Mouse (Mus musculus): ENCODE measurements around the gene Ibtk. TPM values are rescaled to one million over a fixed set of nuclear protein-coding genes. Genes with fewer than 3 reads are reported as not detected.
A peak's percentile ranks its signal among the peaks of the same experiment; 100 is the strongest.

Ibtk gene
- polyA plus RNA-seq, 1 experiment from 2014 or later, result 27.7 TPM

- WGBS (ENCODE audit: insufficient replicate concordance), result 82% methylated on average over 2 of the region's 2 CpGs
- Histone ChIP-seq H3K27ac (ENCODE audit: low read length) (no peak overlapping the region), H3K36me3 (ENCODE audit: control insufficient read depth, insufficient read depth) (no peaks in the 10 kb centered on the region)
Observed at GRCm38 (mm10) chr9:85767255-85767654, 18.1 kb upstream of the Ibtk start.

GRCm38 (mm10) chr9:85762476-85762875 lies 13.3 kb upstream of the Ibtk start:
- Histone ChIP-seq H3K9me3 (replicated peaks; ENCODE audit: control insufficient read depth, low read length) (no peaks in the 10 kb centered on the region), H3K9ac (ENCODE audit: low read depth, low read length) (no peak overlapping the region), H3K4me1 (ENCODE audit: control insufficient read depth, low read depth, low read length) (no peaks in the 10 kb centered on the region; the same call in 1 of the 2 replicates), H3K27me3 (ENCODE audit: control insufficient read depth, insufficient read depth, low read depth, low read length) (no peaks in the 10 kb centered on the region), H3K27ac (ENCODE audit: low read length) (no peak overlapping the region), H3K36me3 (ENCODE audit: control insufficient read depth, insufficient read depth) (no peaks in the 10 kb centered on the region), H3K4me2 (ENCODE audit: low read depth, low read length) (no peak overlapping the region), H3K4me3 (ENCODE audit: low read depth, low read length) (no peak overlapping the region)
- peak; percentile 63 for ATAC-seq (ENCODE audit: low read depth)
- 78% methylated on average over 1 of the region's 1 CpGs for WGBS (ENCODE audit: insufficient replicate concordance)

More at GRCm38 (mm10) chr9:85767255-85767654, 18.1 kb upstream of the Ibtk start:
- no peak for ATAC-seq (ENCODE audit: low read depth)
- Histone ChIP-seq H3K4me1 (ENCODE audit: control insufficient read depth, low read depth, low read length) (no peaks in the 10 kb centered on the region; the same call in 1 of the 2 replicates), H3K4me2 (ENCODE audit: low read depth, low read length) (no peak overlapping the region), H3K9me3 (replicated peaks; ENCODE audit: control insufficient read depth, low read length) (no peaks in the 10 kb centered on the region), H3K27me3 (ENCODE audit: control insufficient read depth, insufficient read depth, low read depth, low read length) (no peaks in the 10 kb centered on the region), H3K4me3 (ENCODE audit: low read depth, low read length) (no peak overlapping the region), H3K9ac (ENCODE audit: low read depth, low read length) (no peak overlapping the region)

- H3K4me3 ChIP-seq (ENCODE audit: low read depth, low read length), result peak overlapping the region; percentile 6; the same call in 1 of the 2 replicates
- peaks cover 20% of the 10 kb centered on the region for H3K4me1 ChIP-seq (ENCODE audit: control insufficient read depth, low read depth, low read length)
- peak overlapping the region; percentile 100 for H3K27ac ChIP-seq (ENCODE audit: low read length)
- H3K36me3 ChIP-seq (ENCODE audit: control insufficient read depth, insufficient read depth), result no peaks in the 10 kb centered on the region; the same call in 1 of the 2 replicates
- peak overlapping the region; percentile 99 for H3K9ac ChIP-seq (ENCODE audit: low read depth, low read length)
- no peaks in the 10 kb centered on the region for H3K9me3 ChIP-seq (replicated peaks; ENCODE audit: control insufficient read depth, low read length)
- WGBS (ENCODE audit: insufficient replicate concordance), result 41% methylated on average over 7 of the region's 7 CpGs
- peak overlapping the region; percentile 88 for H3K4me2 ChIP-seq (ENCODE audit: low read depth, low read length)
- no peak for ATAC-seq (ENCODE audit: low read depth)
- H3K27me3 ChIP-seq (ENCODE audit: control insufficient read depth, insufficient read depth, low read depth, low read length), result no peaks in the 10 kb centered on the region
Observed at GRCm38 (mm10) chr9:85750797-85751196, 1.7 kb upstream of the Ibtk start.

- Histone ChIP-seq H3K4me3 (ENCODE audit: low read depth, low read length) (peak overlapping the region; percentile 94), H3K4me1 (ENCODE audit: control insufficient read depth, low read depth, low read length) (peaks cover 20% of the 10 kb centered on the region), H3K4me2 (ENCODE audit: low read depth, low read length) (peak overlapping the region; percentile 88), H3K36me3 (ENCODE audit: control insufficient read depth, insufficient read depth) (no peaks in the 10 kb centered on the region; the same call in 1 of the 2 replicates), H3K9me3 (replicated peaks; ENCODE audit: control insufficient read depth, low read length) (no peaks in the 10 kb centered on the region), H3K9ac (ENCODE audit: low read depth, low read length) (peak overlapping the region; percentile 99), H3K27ac (ENCODE audit: low read length) (peak overlapping the region; percentile 100), H3K27me3 (ENCODE audit: control insufficient read depth, insufficient read depth, low read depth, low read length) (no peaks in the 10 kb centered on the region)
- ATAC-seq (ENCODE audit: low read depth), result peak; percentile 74
- WGBS (ENCODE audit: insufficient replicate concordance), result 12% methylated on average over 5 of the region's 5 CpGs
Observed at GRCm38 (mm10) chr9:85749922-85750509, 882 bp upstream of the Ibtk start.

- Histone ChIP-seq H3K4me3 (ENCODE audit: low read depth, low read length) (peak overlapping the region; percentile 94), H3K27me3 (ENCODE audit: control insufficient read depth, insufficient read depth, low read depth, low read length) (no peaks in the 10 kb centered on the region), H3K4me2 (ENCODE audit: low read depth, low read length) (peak overlapping the region; percentile 88), H3K9me3 (replicated peaks; ENCODE audit: control insufficient read depth, low read length) (no peaks in the 10 kb centered on the region), H3K36me3 (ENCODE audit: control insufficient read depth, insufficient read depth) (peaks cover under 1% of the 10 kb centered on the region), H3K4me1 (ENCODE audit: control insufficient read depth, low read depth, low read length) (peaks cover 20% of the 10 kb centered on the region), H3K9ac (ENCODE audit: low read depth, low read length) (peak overlapping the region; percentile 99), H3K27ac (ENCODE audit: low read length) (peak overlapping the region; percentile 100)
- 1% methylated on average over 43 of the region's 43 CpGs for WGBS (ENCODE audit: insufficient replicate concordance)
- peak; percentile 68 for ATAC-seq (ENCODE audit: low read depth)
Observed at GRCm38 (mm10) chr9:85748204-85749141, 661 bp downstream of the Ibtk start.

GRCm38 (mm10) chr9:85745566-85745965 lies 3.6 kb downstream of the Ibtk start:
- Histone ChIP-seq H3K4me3 (ENCODE audit: low read depth, low read length) (no peak overlapping the region), H3K27ac (ENCODE audit: low read length) (no peak overlapping the region), H3K4me2 (ENCODE audit: low read depth, low read length) (no peak overlapping the region), H3K9me3 (replicated peaks; ENCODE audit: control insufficient read depth, low read length) (no peaks in the 10 kb centered on the region), H3K9ac (ENCODE audit: low read depth, low read length) (no peak overlapping the region), H3K27me3 (ENCODE audit: control insufficient read depth, insufficient read depth, low read depth, low read length) (no peaks in the 10 kb centered on the region), H3K36me3 (ENCODE audit: control insufficient read depth, insufficient read depth) (peaks cover 11% of the 10 kb centered on the region), H3K4me1 (ENCODE audit: control insufficient read depth, low read depth, low read length) (peaks cover 15% of the 10 kb centered on the region)
- 84% methylated on average over 2 of the region's 2 CpGs for WGBS (ENCODE audit: insufficient replicate concordance)
- no peak for ATAC-seq (ENCODE audit: low read depth)

- H3K9ac ChIP-seq (ENCODE audit: low read depth, low read length), result no peak overlapping the region
- no peak overlapping the region for H3K4me3 ChIP-seq (ENCODE audit: low read depth, low read length)
- H3K4me2 ChIP-seq (ENCODE audit: low read depth, low read length), result no peak overlapping the region
- ATAC-seq (ENCODE audit: low read depth), result no peak
- H3K4me1 ChIP-seq (ENCODE audit: control insufficient read depth, low read depth, low read length), result peaks cover 9% of the 10 kb centered on the region
- peaks cover 11% of the 10 kb centered on the region for H3K36me3 ChIP-seq (ENCODE audit: control insufficient read depth, insufficient read depth)
- 87% methylated on average over 11 of the region's 11 CpGs for WGBS (ENCODE audit: insufficient replicate concordance)
- no peaks in the 10 kb centered on the region for H3K27me3 ChIP-seq (ENCODE audit: control insufficient read depth, insufficient read depth, low read depth, low read length)
- H3K27ac ChIP-seq (ENCODE audit: low read length), result no peak overlapping the region
- no peaks in the 10 kb centered on the region for H3K9me3 ChIP-seq (replicated peaks; ENCODE audit: control insufficient read depth, low read length)
Observed at GRCm38 (mm10) chr9:85743358-85743757, 5.8 kb downstream of the Ibtk start.

- H3K9me3 ChIP-seq (replicated peaks; ENCODE audit: control insufficient read depth, low read length), result no peaks in the 10 kb centered on the region
- 83% methylated on average over 4 of the region's 4 CpGs for WGBS (ENCODE audit: insufficient replicate concordance)
- H3K36me3 ChIP-seq (ENCODE audit: control insufficient read depth, insufficient read depth), result peaks cover 11% of the 10 kb centered on the region
- no peak overlapping the region for H3K9ac ChIP-seq (ENCODE audit: low read depth, low read length)
- H3K27ac ChIP-seq (ENCODE audit: low read length), result no peak overlapping the region
- H3K4me2 ChIP-seq (ENCODE audit: low read depth, low read length), result no peak overlapping the region
- no peak overlapping the region for H3K4me3 ChIP-seq (ENCODE audit: low read depth, low read length)
- peaks cover 3% of the 10 kb centered on the region; the same call in 1 of the 2 replicates for H3K4me1 ChIP-seq (ENCODE audit: control insufficient read depth, low read depth, low read length)
- peak; percentile 11; the same call in 1 of the 2 replicates for ATAC-seq (ENCODE audit: low read depth)
- H3K27me3 ChIP-seq (ENCODE audit: control insufficient read depth, insufficient read depth, low read depth, low read length), result no peaks in the 10 kb centered on the region
Observed at GRCm38 (mm10) chr9:85742107-85742506, 7.0 kb downstream of the Ibtk start.

GRCm38 (mm10) chr9:85739279-85739678 lies 9.9 kb downstream of the Ibtk start:
- WGBS (ENCODE audit: insufficient replicate concordance), result 74% methylated on average over 4 of the region's 4 CpGs
- Histone ChIP-seq H3K9ac (ENCODE audit: low read depth, low read length) (no peak overlapping the region), H3K4me2 (ENCODE audit: low read depth, low read length) (no peak overlapping the region), H3K4me1 (ENCODE audit: control insufficient read depth, low read depth, low read length) (no peaks in the 10 kb centered on the region), H3K36me3 (ENCODE audit: control insufficient read depth, insufficient read depth) (peaks cover 22% of the 10 kb centered on the region), H3K9me3 (replicated peaks; ENCODE audit: control insufficient read depth, low read length) (no peaks in the 10 kb centered on the region), H3K27ac (ENCODE audit: low read length) (no peak overlapping the region), H3K27me3 (ENCODE audit: control insufficient read depth, insufficient read depth, low read depth, low read length) (no peaks in the 10 kb centered on the region), H3K4me3 (ENCODE audit: low read depth, low read length) (no peak overlapping the region)
- ATAC-seq (ENCODE audit: low read depth), result no peak
